Mouse (Mus musculus) C2C12 (cell line): ENCODE measurements around the gene Kank4. TPM values are rescaled to one million over a fixed set of nuclear protein-coding genes. Genes with fewer than 3 reads are reported as not detected.
"Not testable (repeated sequence)": the region's sequence is repeated elsewhere in the genome, so short reads cannot be mapped to it uniquely, and the experiment has no call there.

ENCODE experiments used
- H3K27me3 ChIP-seq: one replicate; pipeline ENCODE4 v1.6.1; 2011; ENCODE audit not compliant: control insufficient read depth, insufficient read depth, insufficient read length
- H3K36me3 ChIP-seq: one replicate; pipeline ENCODE4 v1.6.1; 2011; ENCODE audit not compliant: control insufficient read depth, insufficient read depth
- H3K4me3 ChIP-seq: one replicate; pipeline ENCODE4 v1.5.1; 2011; ENCODE audit warnings: mild to moderate bottlenecking, control low read depth; ENCODE audit not compliant: poor library complexity, insufficient read depth, severe bottlenecking
- H3K79me2 ChIP-seq: one replicate; pipeline ENCODE4 v1.6.1; 2011; ENCODE audit not compliant: control insufficient read depth, insufficient read depth
- H3K79me3 ChIP-seq: one replicate; pipeline ENCODE4 v1.6.1; 2011; ENCODE audit warnings: low read depth, control low read depth
- H3ac ChIP-seq: one replicate; pipeline ENCODE3; 2011; ENCODE audit warnings: low read depth; ENCODE audit not compliant: control insufficient read depth, insufficient read length
- CEBPB ChIP-seq: IDR thresholded peaks from one replicate; pipeline ENCODE4 v1.6.1; 2011; ENCODE audit warnings: low read depth, mild to moderate bottlenecking, control low read depth, moderate library complexity
- CTCF ChIP-seq: IDR thresholded peaks from one replicate; pipeline ENCODE4 v1.5.1; 2011; ENCODE audit not compliant: control insufficient read depth, insufficient read depth, insufficient read length
- FOSL1 ChIP-seq: IDR thresholded peaks from one replicate; pipeline ENCODE4 v1.8.0; 2011; ENCODE audit warnings: mild to moderate bottlenecking, low read length; ENCODE audit not compliant: poor library complexity, insufficient read depth, severe bottlenecking
- MAX ChIP-seq: IDR thresholded peaks from one replicate; pipeline ENCODE4 v1.6.1; 2011; ENCODE audit warnings: mild to moderate bottlenecking, control low read depth
- MYOD1 ChIP-seq: IDR thresholded peaks from one replicate; pipeline ENCODE4 v1.6.1; 2011; ENCODE audit warnings: low read depth; ENCODE audit not compliant: control insufficient read depth, insufficient read length
- MYOG ChIP-seq: IDR thresholded peaks from one replicate; pipeline ENCODE4 v1.6.1; 2011; ENCODE audit not compliant: control insufficient read depth, insufficient read length; ENCODE audit errors: extremely low read depth
- USF1 ChIP-seq: IDR thresholded peaks from one replicate; pipeline ENCODE4 v1.6.1; 2011; ENCODE audit warnings: low read depth, mild to moderate bottlenecking, control low read depth, moderate library complexity
- polyA plus RNA-seq: library from polyadenylated mRNA; unstranded; fragments of >200 nt; fragmentation: generic; extraction: Trizol; gene quantifications from one replicate; pipeline ENCODE4 v1.2.1, GENCODE M21; 2012; ENCODE audit warnings: missing spikeins

Kank4 gene
- polyA plus RNA-seq, 1 experiment = not detected

DNA sequence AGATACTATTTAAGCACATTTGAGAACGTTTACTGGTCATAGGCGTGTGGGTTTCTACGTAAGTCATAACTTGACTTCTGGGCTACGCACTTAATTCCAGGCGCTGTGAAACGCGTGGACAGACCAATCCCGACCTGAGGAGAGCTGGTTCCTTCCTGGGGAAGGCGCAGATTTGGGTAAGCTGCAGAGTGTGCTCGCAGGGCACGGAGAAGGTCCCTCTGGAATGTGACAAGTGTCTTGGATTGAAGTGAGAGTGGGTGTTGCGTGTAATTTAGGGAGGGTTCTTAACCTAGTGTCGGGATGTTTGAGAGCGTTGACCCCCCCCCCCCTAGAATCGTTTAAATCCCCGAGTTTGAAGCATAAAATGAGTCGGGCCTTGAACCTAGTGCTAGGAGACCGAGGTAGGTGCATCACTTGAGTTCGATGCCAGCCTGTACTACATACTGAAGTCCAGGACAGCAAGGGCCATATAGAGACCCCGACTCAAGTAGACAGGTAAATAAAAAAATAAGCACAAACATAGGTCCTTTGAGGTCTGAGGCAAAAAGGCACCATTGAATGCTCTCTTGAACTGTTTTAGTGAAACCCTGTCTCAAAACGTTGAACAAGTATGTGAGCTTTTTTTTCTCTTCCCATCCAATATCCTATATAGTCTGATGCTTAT is 89.9 kb downstream of the Kank4 start:
- no peak for TF ChIP-seq FOSL1
- TF ChIP-seq MYOG = no peak
- TF ChIP-seq CEBPB = no peak
- TF ChIP-seq USF1 = no peak
- no peak for TF ChIP-seq CTCF
- TF ChIP-seq MYOD1 = no peak
- TF ChIP-seq MAX = no peak
- Histone ChIP-seq H3K36me3 (no peaks in the 10 kb centered on the region), H3K4me3 (no peak overlapping the region), H3K79me3 (no peaks in the 10 kb centered on the region), H3ac (no peak overlapping the region), H3K79me2 (no peaks in the 10 kb centered on the region), H3K27me3 (no peaks in the 10 kb centered on the region)

GRCm38 (mm10) chr4:98726590-98727237 is 90.6 kb downstream of the Kank4 start, which contains the start of gene L1td1:
TSS of gene L1td1 (plus strand) at chr4:98726734.
- H3K27me3 ChIP-seq = no peaks in the 10 kb centered on the region
- no peak within 1 kb of the TSS for H3ac ChIP-seq
- no peak for TF ChIP-seq USF1
- no peak for TF ChIP-seq MAX
- no peak for TF ChIP-seq FOSL1
- no peak for TF ChIP-seq CTCF
- TF ChIP-seq CEBPB = no peak
- no peak for TF ChIP-seq MYOG
- TF ChIP-seq MYOD1 = no peak
- no peaks in the 10 kb centered on the region for H3K79me3 ChIP-seq
- H3K79me2 ChIP-seq = no peaks in the 10 kb centered on the region
- H3K4me3 ChIP-seq = no peak within 1 kb of the TSS
- no peaks in the 10 kb centered on the region for H3K36me3 ChIP-seq

- H3K79me3 ChIP-seq = no peaks in the 10 kb centered on the region
- H3ac ChIP-seq = no peak overlapping the region
- TF ChIP-seq MAX = no peak
- TF ChIP-seq FOSL1 = no peak
- no peak for TF ChIP-seq MYOG
- H3K36me3 ChIP-seq = no peaks in the 10 kb centered on the region
- H3K4me3 ChIP-seq = no peak overlapping the region
- no peaks in the 10 kb centered on the region for H3K27me3 ChIP-seq
- no peaks in the 10 kb centered on the region for H3K79me2 ChIP-seq
Observed at GRCm38 (mm10) chr4:98725439-98725838, 91.9 kb downstream of the Kank4 start.

GRCm38 (mm10) chr4:98724682-98725081 is 92.7 kb downstream of the Kank4 start:
- not testable (repeated sequence) for H3K79me2 ChIP-seq, H3K79me3 ChIP-seq, H3K4me3 ChIP-seq, H3K36me3 ChIP-seq, H3ac ChIP-seq, H3K27me3 ChIP-seq

DNA sequence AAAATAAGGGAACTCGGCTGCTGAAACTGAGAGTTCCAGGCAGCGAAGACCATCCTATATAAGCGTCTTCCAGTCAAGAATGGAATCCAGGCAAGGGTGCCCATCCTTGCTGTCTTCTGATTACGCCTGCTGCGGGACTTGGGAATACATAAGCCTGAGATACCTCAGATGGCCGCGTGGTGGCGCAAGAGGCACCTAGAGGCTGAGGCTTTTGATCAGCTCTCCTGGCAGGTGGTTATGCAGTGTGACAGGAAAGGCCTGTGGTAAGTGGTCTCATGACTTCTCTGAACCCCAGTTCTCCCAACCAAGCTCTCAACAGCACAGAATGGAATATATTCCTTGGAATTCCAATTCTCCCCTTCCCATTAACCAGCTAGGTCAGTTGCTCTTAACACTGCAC is 94.9 kb downstream of the Kank4 start:
- Histone ChIP-seq H3K79me2 (no peaks in the 10 kb centered on the region), H3K79me3 (no peaks in the 10 kb centered on the region), H3K36me3 (no peaks in the 10 kb centered on the region), H3ac (no peak overlapping the region), H3K27me3 (no peaks in the 10 kb centered on the region), H3K4me3 (no peak overlapping the region)
- TF ChIP-seq MYOG (no peak), CTCF (no peak), MYOD1 (no peak), MAX (no peak)

DNA sequence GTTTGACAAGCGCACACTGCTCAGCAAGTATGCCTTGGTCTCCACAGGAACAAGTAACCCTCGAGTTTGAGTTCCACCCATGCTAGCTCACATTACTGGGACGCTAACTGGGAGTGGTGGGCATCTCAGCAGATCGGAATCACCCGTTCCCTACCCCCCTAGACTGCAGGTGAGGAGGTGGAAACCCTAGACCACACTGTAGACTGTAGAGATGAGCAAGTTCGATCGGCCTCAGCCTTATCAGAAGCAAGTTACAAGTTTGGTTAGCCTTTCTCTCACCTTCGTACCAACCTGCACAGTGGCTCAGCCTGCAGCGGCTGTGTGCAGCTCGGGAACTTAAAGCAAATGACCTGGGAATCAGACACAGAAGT is 98.8 kb downstream of the Kank4 start:
- no peaks in the 10 kb centered on the region for H3K79me2 ChIP-seq
- H3K27me3 ChIP-seq = no peaks in the 10 kb centered on the region
- H3K36me3 ChIP-seq = no peaks in the 10 kb centered on the region
- no peak overlapping the region for H3ac ChIP-seq
- TF ChIP-seq MYOD1 (no peak), CEBPB (no peak), USF1 (no peak), MYOG (no peak), FOSL1 (no peak), CTCF (no peak), MAX (no peak)
- no peak overlapping the region for H3K4me3 ChIP-seq
- H3K79me3 ChIP-seq = no peaks in the 10 kb centered on the region
